Mouse (Mus musculus): Measurements from ENCODE around the gene Oog4. TPM values are rescaled to one million over a fixed set of nuclear protein-coding genes. Genes with fewer than 3 reads are reported as not detected.

Oog4 gene
- not detected for polyA plus RNA-seq (2017; shearing (Covaris generic))

DNA sequence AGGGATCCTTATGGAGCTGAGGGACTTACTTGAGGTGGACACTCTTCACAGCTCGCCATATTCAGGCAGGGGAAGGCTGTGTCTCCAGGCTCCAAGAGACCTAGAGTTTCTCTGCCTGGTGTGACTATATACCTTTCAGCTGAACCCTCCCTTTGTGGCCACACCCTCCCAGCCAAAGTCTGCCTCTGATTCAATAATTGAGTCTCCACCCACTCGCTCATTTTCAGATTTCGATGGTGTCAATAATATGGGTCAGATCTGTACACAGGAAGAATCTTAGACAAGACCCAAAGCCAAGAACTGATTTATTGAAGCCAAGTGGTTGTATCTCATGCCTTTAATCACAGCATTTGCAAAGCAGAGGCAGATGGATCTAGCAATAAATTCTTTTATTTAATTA, at the start of gene Oog4:
Gene Oog4, minus strand, starts transcription at position 101 of the 400 bp plus-strand sequence.

DNA sequence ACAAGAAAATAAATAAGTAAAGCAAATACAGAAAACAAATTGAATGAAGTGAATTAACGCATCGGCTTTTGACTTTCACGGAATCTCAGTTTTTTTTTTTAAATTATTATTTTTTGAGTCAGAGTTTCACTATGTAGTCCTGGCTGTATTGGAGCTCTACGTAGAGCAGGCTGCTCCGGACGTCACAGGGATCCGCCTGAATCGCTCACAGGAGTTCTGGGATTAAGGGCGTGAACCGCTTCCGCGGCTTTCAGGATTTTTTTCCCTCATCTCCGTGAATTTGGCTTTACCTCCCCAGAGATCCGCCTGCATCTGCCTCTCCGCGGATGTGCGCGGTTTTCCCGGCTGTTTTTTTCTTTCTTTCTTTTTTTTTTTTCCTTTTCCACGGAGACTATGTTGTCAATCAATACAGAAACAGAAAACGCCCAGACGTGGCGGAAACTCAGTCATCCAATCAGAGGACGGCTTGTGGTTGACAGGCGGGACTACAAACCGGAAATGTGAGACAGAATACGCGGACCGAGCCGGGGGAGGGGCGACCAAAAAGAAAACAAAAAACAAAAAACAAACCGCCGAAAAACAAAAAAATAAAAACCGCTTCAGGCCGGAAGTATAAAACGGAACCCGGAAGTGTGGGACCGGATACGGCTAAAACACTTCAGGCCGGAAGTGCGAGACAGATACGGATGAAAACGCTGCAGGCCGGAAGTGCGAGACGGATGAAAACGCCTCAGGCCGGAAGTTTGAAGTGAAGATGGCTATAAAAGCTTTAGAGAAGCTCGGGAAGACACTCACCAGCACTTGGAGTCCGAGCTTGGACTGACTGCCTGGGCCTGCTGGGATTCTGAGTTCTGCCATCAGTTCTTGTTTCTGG, 37.7 kb downstream of the Oog4 start, which contains the start of gene Pramef8:
Gene Pramef8, plus strand, starts transcription at position 208 of the 874 bp plus-strand sequence.

DNA sequence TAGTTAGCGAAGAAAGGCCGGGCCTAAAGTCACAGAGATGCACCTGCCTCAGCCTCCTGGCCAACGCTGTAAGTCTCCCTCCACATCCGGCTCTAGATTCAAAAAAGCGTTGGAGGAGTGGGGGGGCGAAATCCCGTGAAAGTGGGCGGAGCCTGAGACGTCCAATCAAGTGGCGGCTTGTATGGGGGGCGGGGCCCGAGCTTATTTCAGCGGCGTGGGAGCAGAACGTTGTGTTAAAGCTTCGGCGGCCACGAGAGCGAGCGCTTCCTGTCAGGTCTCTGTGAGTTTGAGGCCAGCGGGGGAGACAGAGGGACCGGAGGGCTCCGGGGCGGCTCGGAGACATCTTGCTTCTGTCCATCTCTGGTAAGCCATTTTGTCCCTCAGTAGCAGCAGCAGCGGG, 55.9 kb downstream of the Oog4 start, which contains the start of gene Pramel1:
Gene Pramel1, plus strand, starts transcription at position 248 of the 400 bp plus-strand sequence.

Other genes starting within 250 kb of the Oog4 start
- gene Prdm2, start 237.3 kb downstream of the Oog4 start, polyA plus RNA-seq (2017; shearing (Covaris generic)), result 34.5 TPM
- gene Pdpn, start 150.8 kb downstream of the Oog4 start, polyA plus RNA-seq (2017; shearing (Covaris generic)), result not detected
- gene Lrrc38, start 100.6 kb downstream of the Oog4 start, polyA plus RNA-seq (2017; shearing (Covaris generic)), result not detected
- gene Pramel1, start 55.9 kb downstream of the Oog4 start, polyA plus RNA-seq (2017; shearing (Covaris generic)), result not detected
- 39.9 TPM for gene Pramef8, start 37.9 kb downstream of the Oog4 start, polyA plus RNA-seq (2017; shearing (Covaris generic))
- gene Gm13043, start 61.0 kb upstream of the Oog4 start, polyA plus RNA-seq (2017; shearing (Covaris generic)), result not detected
- gene Gm13040, start 85.6 kb upstream of the Oog4 start, polyA plus RNA-seq (2017; shearing (Covaris generic)), result not detected
- 0.17 TPM for gene BC080695, start 101.4 kb upstream of the Oog4 start, polyA plus RNA-seq (2017; shearing (Covaris generic))
- not detected for gene Gm13057, start 101.4 kb upstream of the Oog4 start, polyA plus RNA-seq (2017; shearing (Covaris generic))
- gene Gm13083, start 164.7 kb upstream of the Oog4 start, polyA plus RNA-seq (2017; shearing (Covaris generic)), result not detected
- not detected for gene Gm13088, start 206.9 kb upstream of the Oog4 start, polyA plus RNA-seq (2017; shearing (Covaris generic))